Mouse (Mus musculus) urinary bladder, postnatal 36 days (tissue): ENCODE measurements at regions not wholly inside any gene's neighbourhood (a gene's known extent, or its start where the extent isn't known, plus 50 kb on each side); places are given as distances from the start of the nearest gene placed in this dataset.
A peak's percentile ranks its signal among the peaks of the same experiment; 100 is the strongest.

Experiments used
- DNase-seq, 2 experiments: peaks; one replicate each; pipeline ENCODE4 v3.0.0; 2022; ENCODE audit warnings: low spot score in 2 of 2, mixed read lengths in 1 of 2

DNA sequence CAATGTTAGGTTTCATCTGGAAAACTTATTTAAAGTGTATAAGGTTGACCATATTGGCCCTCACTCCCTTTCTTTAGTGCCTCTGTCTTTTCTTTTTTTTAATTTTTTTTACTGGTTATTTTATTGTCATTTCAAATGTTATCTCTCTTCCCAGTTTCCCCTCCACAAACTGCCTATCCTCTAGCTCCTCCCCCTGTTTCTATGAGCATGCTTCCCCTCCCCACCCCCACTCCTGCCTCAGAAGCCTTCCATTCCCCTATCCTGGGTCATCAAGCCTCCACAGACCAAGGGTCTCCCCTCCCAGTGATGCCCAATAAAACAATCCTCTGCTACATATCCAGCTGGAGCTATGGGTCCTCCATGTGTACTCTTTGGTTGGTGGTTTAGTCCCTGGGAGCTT, 2134.9 kb upstream of the Lrrc6 start:
- DNase-seq, result no peak

DNA sequence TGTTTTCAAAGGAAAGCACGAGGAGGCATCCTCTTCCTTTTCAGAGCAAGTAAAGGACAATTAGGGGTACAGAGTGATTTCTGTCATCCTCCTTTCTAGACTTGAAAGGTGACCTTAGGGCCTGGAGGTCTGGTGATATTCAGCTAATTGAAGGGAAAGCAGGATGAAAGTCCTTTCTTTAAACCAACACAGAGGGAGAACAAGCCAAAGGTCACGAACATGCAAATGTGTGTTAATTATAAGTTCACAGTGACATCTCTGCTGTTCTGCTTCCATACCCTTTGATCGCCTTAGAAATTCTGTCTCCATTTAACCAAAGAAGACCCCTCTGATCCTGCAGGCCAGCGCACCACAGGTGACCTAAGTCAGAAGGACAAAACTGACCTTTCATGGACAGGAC, 2126.3 kb upstream of the Lrrc6 start:
- DNase-seq, result no peak

DNA sequence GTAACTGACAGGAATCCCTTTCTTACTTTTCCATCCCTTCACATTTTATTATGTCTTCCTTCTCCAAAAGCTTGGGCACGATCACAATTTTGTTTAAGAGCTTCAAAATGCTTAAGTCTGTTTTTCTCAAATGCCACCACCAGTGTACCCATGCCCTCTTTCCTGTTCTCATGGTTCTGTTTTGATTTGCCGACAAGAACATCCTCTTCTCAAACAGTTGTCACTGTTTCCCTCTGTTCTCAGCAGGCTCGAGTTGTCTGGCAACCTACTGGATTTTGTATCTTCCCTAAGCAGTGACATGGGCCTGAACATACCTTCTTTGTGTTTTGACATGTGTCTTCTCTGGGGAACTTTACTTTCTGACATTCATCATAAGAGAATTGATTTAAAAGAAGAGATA, 2124.1 kb upstream of the Lrrc6 start:
- DNase-seq, result no peak

DNA sequence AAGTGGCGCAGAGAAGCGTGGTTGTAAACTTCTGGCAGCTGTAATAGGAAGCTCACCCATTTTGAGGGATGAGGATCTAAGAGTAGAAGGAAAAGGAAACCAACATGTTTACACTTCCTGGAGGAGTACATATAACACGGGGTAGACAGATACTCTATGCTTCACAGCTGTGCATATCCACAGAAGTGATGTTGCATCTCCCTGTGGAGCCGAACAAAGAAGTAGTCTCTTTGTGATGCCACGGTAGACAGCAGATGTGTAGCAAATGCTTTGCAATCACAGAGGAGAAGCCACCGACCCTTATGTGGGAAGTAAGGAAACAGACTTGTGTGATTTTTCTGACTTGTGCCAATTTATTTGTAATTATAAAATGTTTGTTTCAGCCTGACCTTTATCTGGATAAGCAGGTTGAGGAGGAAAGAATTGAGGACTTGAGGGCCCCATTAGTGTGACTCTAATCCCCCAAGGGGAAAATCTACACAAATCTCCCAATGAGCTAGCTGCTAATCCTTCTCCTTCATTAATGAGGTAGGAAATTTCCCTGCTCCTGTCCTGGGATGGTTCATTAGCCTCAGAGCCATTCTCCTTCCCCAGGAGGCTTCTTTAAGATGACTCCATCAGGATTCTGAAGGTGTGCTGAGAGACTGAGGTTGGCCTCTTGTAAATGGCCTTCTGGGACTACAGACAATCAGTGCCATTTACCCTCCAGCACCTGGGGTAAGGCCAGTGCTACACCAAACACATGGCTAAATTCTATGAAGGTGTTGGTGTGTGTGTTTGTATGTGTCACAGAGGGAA, 2119.9 kb upstream of the Lrrc6 start:
- DNase-seq, result no peak

DNA sequence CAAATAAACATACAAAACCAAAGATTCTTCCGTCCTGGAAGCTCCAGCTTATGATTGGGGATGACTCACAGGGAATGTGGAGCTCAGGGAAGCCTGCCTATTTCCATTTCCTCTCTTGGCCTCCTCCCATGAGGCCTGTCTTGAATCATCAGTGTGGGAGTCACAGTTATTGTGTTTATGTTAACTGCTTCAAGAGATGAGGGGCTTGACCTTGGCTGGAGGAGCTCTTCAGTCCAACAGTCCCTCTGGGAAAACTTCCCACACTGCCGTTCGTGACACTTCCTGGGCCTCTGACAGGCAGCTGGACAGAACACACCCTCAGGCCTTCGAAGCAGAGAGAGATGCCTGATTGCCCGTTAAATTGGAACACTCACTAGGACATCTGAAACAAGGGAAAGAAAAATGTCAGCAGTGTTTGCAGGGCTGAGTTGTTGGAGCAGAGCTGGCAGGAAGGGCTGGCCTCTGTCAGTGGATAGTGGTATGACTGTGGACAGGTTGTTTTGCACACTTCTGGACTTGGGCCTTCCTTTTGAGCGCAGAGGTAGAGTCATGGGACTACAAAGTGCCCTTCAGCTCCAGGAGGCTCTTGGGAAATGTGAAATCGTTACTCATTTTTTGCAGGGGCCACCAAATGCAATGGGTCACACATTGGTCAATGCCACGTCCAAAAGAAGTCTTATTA, 2105.5 kb upstream of the Lrrc6 start:
- peak; percentile 50 to 69 for DNase-seq

DNA sequence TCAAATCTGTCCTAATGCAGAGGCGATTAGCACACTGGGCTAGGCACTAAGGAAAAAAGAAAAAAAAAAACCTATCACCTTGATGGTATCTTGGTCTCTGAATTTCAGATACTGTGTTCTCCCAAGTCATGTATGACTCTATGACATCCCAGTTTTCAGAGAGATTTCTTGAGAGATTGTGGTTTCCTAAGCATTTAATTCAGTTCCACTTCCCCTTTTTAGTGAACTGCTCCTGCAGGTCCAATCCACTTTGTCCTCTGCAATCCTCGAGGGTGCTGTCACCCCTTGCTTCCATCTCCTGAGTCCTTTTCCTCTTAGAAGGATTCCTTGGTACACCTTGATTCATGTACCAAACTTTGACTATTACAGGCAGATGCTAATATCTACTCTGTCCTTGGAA, 2104.8 kb upstream of the Lrrc6 start:
- no peak for DNase-seq

DNA sequence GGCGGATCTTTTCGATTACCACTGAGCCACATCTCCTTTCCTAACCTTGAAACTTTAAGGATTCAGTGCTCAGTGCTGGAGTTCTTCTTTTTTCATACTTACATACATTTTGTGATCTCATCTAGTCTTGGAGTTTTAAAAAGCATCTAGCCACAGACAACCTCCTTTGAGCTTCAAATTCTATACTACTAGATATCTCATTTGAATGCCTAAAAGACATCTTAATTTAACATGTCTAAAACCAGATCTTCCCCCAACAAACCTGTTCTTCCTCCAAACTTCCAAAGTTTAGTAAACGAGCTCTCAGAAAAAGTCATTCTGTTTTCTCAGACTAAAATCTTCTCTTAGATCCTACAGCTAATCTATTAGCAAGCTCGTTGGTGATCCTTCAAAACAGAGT, 2081.5 kb upstream of the Lrrc6 start:
- DNase-seq, result no peak

DNA sequence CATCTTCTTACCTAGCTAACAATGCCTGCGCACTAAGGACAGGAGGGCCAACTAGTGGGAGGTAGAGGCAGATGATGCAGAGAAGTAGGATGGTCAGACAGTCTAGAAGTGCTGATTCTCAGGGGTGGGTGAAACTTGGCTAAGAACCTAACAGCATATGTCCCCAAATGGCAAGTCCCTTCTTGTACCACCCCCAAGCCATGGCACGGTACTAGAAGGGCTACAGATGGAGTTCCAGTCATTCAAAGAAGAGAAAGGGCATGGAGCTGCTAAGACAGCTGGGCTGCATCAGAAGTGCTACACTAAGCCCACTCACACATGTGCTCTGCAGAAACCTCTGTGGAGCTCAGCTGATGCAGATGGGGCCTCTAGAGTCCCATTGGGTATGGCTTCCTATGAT, 2078.8 kb upstream of the Lrrc6 start:
- no peak for DNase-seq

DNA sequence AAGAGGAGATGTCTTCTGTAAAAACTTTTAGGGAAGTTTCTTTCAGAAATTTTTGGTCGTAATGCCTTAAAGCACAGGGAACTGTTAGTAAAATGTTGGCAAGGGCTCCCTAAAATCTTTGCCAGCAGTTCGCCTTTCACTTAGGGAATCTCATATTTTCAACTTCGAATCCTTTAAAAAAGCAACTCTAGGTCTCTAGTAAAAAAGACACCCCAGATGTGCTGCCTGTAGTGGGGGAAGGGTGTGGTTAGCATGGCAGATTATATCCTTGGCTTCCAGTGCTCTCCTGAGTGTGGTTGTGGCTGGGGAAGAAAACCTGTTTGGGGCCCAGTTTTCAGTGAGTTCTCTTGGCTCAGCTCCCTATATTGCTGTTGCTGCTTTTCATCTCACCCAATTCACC, 2059.9 kb upstream of the Lrrc6 start:
- DNase-seq, result no peak

DNA sequence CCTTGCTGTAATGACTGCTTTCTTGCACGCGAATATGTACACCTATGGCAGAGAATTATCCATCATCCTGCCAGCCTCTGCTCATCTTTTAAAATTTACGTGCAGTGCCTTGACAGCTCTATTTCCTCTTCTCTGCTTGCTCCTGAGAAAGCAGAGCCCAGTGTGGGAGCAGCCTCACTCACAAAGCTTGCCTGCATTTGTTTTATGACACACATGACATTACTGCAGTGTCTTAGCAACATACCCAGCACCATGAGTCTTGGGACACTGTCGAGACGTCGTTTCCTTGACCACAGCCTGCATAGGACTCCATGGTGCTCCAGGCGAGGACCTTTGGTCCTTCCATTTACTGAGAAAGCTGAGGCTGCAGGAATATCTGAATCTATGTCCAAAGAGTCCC, 2055.4 kb upstream of the Lrrc6 start:
- DNase-seq, result no peak

DNA sequence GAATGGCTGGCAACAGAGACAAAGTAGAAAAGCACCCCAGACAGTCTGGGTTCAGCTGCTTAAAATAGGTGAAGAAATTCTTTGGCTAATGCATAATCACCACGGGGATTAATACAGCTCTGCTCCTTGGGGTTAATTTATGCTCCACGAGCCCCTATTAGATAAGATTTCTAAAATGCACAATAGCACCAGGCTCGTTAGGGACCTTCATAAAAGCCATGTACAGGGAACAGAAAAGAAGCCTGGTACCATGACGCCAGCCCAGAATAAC, 2035.3 kb upstream of the Lrrc6 start:
- no peak for DNase-seq

DNA sequence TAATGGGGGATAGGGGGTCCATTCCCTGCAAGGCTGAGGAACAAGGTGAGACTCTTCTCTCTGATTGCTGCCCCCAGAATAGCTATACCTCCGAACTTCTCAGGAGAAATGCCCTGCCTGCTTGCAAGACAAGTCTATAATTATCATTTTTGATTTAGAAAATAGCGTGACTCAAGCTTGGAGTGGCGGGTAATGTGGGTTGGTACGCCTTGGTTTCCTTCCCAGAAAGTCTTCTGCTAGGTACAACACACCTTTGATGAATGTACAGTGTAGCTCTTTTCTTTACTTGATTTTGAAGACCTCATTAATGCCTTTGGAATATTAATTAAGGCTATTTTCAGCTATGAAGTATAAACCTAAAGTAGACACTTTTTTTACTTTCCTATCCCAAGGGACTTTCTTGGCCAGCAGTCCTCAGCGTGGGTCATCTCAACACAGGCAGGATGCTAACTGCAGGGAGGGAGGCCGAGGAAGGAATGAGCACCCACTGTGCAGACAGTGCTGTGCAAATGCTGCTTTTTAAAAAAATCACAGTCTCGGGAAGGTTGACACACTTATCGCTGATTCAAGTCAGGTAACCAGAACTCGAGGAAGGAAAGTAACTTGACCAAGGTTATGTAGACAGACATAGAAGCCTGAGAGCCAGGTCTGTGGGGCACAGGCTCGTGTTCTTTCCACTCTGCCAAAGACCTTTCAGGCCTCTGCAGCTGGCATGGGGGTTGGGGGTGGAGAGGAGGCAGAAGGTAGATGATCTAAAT, 2034.8 kb upstream of the Lrrc6 start:
- no peak for DNase-seq

DNA sequence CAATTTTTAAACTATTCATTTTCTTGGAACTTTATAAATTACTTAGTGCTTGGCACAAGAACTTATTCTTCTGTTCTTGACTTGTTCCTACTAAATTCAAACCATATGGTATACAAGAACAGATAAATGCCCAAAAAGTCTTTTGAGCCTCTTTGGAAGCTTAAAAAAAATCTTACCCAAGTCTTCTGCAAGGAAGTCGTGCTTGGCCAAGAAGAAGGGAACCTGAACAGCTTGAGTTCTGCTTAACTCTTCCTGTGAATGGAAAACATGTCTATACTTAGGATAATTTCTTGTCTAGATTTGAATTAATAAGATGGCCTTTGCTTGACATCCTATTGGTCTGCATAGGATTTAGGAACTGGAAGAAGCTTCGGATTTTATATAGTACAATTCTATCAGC, 2020.0 kb upstream of the Lrrc6 start:
- no peak for DNase-seq

DNA sequence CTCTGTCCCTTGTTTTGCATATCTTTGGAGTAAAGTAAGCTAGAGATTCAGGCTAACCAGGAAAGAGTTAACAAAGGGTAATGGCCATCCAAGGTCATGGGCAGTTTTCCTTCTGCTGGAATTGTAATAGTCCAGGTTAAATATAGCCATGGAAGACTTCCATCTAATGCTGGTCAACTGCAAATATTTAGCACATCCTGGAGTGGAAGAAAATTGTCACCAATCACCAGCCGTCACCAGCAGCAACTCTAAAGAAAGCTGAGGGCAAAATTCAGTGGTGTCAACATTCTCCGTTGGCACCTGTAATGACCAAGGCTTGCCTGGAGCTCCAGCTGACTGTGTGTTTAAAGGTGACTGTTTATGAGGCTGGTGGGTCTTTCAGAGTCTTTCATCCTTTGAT, 2011.7 kb upstream of the Lrrc6 start:
- DNase-seq, result no peak

DNA sequence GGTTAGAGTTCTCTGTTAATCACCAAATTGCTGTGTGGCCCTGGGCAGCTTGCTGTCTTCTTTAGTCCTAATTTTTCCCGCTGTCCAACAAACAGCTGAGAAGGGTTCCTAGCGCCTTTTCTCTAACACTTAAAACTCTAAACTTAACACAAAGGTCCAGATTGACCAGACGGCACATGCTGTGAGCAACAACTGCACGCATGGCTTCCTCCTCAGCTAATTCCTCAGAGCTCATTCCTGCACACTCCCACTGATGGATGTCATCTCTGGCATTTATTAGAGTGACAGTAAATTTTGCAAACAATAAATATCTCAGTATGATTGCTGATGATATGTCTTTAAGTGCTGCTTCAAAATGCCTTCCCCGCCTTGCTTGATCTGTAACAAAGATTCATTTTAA, 2007.5 kb upstream of the Lrrc6 start:
- DNase-seq, result no peak

DNA sequence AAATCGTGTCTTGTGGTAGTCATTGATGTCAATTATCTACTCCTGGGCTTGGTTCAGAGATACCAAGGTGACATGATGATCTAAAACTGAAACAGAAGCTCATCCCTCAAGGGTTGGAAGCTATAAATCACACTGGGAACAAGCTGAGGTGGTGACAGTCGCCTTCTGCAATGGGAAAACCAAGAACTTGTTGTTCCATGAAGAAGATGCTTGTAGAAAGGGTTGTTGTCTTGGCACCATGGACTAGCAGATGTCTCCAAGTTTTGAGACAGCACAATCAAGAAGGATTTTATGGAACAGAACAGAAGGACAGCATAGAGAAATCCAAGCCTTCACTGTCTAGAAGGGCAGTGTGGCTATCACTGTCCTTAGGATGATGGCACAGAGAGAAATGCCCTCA, 2005.4 kb upstream of the Lrrc6 start:
- no peak for DNase-seq

DNA sequence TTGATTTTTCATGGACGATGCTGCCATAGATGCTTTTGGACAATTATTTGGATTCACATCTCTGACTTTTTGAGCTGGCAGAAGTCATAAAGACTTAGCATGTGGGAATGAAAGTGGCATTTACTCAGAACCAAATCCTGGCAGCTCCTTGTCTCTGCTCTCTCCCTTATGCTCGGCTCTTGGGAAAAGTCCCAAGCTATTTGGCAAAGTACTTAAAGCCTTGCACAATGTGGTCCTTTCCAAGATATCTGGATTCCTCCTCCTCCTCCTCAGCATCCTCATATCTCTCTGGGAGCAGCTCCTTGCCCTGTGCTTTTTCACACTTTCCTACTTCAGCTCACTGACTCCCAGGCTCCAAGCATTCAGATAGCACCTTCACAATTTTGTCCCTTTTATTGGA, 1995.7 kb upstream of the Lrrc6 start:
- no peak for DNase-seq

DNA sequence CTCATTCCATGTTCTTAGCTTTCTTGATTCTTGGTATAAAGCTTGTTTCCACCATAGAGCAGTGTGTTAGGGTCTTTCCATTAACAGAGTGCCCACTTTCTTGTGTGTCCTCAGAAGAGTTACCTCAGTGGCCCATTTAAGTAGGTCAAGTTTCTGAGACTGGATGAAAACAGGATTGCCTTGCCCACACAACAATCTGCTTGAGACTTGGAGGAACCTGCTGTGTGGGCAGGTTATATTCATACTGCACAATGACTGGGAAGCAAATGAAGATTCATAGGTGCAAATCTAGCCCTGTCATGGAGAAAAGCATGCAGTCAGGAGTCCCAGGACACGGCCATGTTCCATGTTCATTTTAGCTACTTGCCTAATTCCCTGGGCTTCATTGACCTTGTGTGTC, 1984.1 kb upstream of the Lrrc6 start:
- DNase-seq, result no peak

DNA sequence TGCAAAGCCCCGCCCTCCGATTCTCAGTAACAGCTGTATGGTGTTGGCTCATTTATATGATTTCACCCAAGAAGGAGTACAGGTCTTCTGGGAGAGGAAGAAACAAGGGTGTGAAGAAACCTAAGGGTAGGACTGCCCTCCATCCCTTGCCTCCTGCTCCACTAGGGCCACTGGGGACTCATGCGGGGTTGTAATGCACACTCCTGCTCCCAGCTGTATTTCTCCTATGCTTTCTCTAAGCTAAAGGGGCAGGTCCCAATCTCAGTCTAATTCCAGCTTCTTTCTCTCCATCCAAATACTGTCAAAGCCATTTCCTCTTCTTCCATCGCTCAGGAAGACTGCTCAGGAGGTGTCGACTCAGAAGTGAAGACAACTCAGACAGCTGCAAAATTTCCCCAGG, 1977.0 kb upstream of the Lrrc6 start:
- no peak for DNase-seq

DNA sequence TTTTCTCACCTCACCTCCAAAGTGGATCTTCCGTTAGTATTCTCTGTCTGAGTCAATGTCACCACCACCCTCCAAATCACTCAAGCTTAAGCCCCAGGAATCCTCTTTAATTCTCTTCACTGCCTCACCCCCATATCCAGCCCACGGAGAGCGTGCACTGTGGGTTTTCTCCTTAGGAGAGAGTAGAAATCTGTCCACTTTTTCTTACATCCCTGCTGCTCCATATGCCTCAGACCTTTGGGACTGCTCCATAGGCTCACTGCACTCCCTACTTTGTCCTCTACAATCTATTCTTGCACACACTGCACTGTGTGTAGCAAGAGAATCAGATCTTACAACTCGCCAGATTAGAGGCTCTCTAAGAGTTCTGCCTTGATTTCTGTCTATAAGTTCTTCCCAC, 1971.2 kb upstream of the Lrrc6 start:
- no peak for DNase-seq

DNA sequence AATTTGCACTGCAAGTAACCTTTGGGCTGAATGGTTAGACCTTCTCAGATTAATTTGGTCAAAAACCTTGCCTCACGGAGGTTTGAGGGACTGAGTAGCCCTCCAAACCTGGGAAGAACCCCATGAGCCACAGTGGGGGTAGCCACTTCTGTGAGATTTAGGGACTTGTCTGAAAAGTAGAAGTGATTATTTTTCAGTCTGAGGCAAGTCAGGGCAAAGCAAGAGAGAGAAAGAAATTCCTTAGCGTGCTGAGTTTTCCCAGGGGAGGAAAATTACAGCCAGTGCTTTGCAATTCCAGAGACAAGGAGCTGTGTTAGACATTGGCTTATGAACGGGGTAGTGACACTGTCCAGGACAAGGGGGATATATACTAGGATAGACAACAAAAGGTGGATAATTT, 1962.1 kb upstream of the Lrrc6 start:
- DNase-seq, result no peak

DNA sequence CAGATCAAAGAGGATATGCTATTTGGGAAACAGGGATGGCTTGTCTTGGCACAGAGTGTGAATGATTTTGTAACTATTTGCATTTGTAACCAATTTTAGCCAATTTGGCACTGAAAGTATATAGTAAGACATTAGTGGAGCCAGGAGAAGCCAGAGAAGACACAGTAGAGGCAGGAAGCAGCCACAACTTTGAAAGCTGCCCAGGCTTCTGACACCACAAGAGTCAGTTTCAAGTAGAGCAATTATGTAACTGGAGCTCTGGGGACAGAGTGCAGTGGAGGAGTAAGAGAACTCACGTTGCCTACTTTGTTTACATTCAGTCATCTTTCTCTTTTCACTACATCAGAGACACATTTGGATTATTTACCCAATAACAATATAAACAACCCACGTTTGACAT, 1956.5 kb upstream of the Lrrc6 start:
- DNase-seq, result no peak

DNA sequence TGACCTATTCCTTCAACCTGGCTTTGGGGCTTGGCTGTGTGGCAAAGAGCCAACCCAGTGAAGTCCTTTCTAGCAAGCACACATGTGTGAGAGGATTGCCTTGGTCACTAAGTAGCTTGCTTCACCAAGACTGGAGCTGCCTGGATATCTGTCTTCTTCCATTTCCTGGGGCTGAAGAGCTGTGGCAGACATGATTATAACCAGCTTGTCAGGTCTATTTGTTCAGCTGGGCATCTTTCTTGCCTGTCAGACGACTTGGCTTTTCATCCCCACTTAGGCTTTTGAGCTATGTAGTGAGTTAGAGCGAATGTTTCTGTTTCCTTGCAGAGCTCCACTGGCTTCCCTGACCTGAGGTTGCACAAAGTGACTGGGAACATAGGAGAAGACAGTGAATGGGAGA, 1951.3 kb upstream of the Lrrc6 start:
- DNase-seq, result no peak
